Mouse (Mus musculus) cortical plate, adult 2 months (tissue): Measurements from ENCODE around the gene Rcor3.

Experiments
- CTCF ChIP-seq: fragments of 200-500 bp; IDR thresholded peaks from 2 replicates; pipeline ENCODE4 v1.5.1; 2011; ENCODE audit warnings: mild to moderate bottlenecking, control low read depth, low read length; ENCODE audit not compliant: insufficient read depth; ENCODE audit errors: extremely low read depth
- POLR2A ChIP-seq: fragments of 200-500 bp; IDR thresholded peaks from 2 replicates; pipeline ENCODE4 v1.6.1; 2011; ENCODE audit warnings: mild to moderate bottlenecking, low read length, control low read depth; ENCODE audit not compliant: insufficient read depth; ENCODE audit errors: extremely low read depth

- no peak for TF ChIP-seq CTCF
- TF ChIP-seq POLR2A, result no peak
Observed at GRCm38 (mm10) chr1:192063209-192063946, 74.5 kb downstream of the Rcor3 start.
